Mouse (Mus musculus): ENCODE measurements around the gene Upf3a. TPM values are rescaled to one million over a fixed set of nuclear protein-coding genes. Genes with fewer than 3 reads are reported as not detected.
A peak's percentile ranks its signal among the peaks of the same experiment; 100 is the strongest.
"Not testable (repeated sequence)": the region's sequence is repeated elsewhere in the genome, so short reads cannot be mapped to it uniquely, and the experiment has no call there.

Gene Upf3a
- total RNA-seq (2021) = 10 to 100 TPM; 15.4 to 16.4 TPM

DNA sequence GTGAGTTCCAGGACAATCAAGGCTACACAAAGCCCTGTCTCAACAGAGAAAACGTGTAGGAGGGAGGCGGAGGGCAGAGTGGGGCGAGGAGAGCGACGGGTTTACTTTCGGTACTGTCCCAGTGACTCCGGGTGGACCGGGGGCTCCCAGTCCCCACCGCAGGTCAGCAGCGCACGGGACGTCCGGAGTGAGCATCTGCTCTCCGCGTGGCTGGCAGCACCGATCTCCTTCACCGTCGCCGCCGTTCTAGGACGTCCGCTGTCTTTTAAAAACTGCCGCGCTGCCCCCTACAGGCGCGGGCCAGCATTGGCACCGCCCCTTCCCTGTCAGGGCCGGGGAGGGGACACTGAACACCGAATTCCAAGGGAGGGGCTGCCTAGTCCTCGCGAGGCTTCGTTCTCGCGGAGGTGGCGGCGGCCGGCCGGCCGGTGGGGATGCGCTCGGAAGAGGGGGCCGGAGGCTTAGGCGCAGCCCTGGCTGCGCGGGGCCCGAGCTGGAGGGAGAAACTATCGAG lies at the start of gene Upf3a:
Upf3a (plus strand) TSS at position 366 of the 514 bp plus-strand sequence.
- peak; percentile 94 for DNase-seq

DNA sequence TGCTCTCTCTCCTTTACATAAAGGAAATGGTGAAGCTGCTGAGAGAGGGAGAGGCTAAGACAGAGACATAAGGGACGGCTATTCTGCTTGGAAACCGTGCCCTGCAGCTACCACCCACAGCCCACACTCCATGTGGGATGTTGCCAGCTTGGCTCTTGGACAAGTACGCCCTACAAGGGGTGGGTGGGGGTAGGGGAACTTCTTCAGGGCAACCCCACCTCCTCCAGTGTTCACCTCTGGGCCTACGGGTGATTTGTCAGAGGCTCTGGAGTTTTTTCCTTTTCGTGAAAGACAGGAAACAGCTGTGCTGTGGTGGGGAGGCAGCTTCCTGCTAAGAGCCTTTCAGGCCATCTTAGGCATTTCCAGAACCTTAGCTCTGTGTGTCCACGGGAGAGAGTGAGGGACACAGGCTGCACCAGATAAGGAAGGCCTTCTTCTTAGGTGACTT lies 45.1 kb upstream of the Upf3a start:
- peak; percentile 44 for DNase-seq

DNA sequence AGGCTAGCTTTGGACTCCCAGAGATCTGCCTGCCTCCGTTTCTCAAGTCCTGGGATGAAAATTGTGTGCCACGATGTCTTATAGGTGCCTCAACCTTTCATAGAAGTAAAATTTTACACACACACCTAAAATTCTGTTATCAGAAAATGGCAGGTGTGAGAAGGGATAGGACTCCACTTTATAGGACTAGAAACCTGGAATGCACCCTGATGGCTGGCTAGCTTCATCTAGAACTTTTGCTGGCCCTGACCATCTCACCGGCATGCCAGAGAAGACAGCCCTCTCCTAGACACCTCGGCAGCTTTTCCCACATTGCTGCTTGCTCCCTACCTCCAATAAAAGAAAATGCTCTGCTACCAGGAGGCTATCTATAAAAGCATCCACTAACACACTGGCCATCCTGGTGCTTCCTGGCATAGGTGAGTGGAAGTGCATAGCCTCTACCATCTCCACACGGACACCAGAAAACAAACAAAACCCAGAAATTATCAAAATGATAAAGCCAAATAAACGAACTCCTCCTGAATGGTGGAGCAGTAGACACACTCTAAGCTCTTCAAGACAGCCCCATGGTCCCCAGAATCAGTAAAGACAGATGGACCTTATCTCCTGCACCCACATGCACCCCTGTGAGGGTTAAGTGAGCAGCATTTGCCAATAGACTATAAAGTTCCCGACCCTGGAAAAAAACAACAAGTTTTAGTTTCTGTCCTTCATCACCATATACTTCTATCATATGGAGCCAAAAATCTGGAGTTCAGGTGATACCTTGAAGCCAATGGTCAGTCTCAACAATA lies 44.4 kb upstream of the Upf3a start:
- DNase-seq = no peak

DNA sequence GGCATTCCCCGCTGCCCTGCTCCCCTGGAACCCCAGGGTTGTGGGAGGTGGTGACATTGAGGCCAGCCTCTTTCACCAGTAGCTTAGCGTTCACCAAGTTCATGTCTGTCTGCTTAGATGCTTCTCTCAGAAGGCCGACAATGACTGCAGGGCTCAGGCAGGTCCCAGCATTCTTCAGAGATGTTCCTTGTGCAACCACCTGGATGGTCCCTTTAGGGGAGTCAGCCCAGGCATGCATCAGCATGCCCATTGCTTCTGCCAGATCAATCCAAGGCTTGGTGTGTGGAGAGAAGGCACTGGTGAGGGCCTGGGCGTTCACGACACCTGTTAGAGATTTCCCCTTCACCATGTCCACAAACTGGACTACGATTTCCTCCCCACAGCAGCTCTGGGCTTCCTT lies 39.2 kb upstream of the Upf3a start:
- not testable (repeated sequence) for DNase-seq

DNA sequence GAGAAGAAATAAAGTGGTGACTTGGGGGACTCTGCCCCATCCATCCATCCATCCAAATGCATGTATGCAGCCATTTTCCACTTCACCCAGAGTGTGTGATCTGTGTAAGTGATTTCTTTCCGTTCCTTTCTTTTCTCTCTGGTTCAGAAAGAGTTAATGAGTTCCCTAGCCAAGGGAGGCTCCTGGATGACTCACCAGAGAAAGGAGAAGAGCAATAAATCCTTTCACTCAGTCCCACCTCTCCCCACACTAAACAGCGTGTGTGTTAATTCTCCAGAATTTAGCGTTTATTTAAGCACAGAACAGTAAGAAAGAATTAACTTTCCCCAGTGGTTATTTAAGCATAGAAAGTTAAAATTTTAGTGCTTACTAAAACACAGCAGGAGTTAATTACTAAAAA lies 37.8 kb upstream of the Upf3a start:
- no peak for DNase-seq

DNA sequence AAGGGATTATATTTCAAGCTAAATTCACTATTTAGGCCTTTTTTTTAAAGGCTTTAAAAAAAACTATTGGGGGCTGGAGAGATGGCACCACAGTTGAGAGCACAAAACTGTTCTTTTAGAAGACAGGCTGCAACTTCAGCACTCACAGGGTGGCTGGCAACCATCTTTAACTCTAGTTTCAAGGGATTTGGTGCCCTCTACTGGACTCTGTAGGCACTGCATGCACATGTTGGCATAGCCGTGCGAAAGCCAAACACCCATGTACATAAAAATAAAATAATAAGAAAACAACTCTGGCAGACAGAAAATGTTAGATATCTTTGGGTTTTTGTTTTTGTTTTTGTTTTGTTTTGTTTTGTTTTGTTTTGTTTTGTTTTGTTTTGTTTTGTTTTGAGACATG lies 31.7 kb upstream of the Upf3a start:
- peak; percentile 91 for DNase-seq

DNA sequence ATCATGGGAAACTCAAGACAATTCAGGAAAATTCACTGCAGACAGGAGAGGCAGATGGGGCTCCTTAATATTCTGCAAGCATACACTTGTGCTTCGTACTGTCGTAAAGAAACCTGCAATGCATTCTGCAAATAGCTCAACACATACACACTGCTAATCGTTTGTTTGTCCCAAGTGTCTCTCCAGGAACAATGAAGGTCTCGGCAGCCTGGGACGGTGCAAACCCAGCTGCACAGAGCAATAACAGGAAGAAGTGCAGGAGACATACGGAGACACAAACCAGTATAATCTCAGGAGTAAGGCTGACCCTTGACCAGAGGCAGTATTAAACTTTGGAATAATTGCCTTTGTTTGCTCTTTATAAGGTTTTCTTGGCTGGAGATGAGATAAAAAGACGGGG lies 28.9 kb upstream of the Upf3a start:
- DNase-seq = no peak

DNA sequence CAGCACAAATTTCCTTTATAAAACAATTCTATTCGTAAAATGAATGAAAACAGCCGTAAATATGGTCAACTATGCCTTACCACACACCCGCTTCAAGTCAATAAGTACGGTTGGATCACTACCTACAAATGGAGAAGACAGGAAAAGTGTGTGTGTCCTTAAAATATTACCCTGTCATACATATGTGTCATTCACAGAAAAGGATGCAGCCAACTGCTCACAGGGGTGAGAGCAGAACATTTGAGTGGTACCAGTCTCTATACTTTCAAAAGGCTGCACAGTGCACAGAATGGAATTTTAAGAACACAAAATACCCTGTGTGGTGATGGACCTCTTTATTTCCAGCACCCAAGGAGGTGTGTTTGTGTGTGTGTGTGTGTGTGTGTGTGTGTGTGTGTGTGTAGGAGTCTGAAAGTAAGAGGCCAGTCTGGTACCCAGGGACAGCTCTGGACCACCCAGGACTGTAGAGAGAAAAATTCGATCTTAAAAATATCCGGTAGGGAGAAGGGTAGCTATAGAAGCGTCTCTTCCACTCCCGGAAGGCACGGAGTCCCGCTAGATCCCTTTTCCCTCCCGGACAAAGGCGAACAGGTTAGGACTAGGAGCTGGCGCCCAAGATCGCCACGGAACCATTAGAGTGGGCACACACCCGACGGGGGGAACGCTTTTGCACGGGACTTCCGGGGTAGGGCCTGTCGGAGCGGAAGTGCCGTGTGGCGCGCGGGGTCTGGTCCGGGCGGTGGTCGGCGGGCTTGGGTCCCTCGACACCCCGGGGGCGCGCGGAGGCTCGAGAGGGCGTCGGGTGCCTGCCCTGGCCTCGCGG lies 28.2 kb upstream of the Upf3a start, which contains the start of gene Cdc16:
Cdc16 (plus strand) TSS at position 695 of the 823 bp plus-strand sequence.
- DNase-seq = peak; percentile 95

DNA sequence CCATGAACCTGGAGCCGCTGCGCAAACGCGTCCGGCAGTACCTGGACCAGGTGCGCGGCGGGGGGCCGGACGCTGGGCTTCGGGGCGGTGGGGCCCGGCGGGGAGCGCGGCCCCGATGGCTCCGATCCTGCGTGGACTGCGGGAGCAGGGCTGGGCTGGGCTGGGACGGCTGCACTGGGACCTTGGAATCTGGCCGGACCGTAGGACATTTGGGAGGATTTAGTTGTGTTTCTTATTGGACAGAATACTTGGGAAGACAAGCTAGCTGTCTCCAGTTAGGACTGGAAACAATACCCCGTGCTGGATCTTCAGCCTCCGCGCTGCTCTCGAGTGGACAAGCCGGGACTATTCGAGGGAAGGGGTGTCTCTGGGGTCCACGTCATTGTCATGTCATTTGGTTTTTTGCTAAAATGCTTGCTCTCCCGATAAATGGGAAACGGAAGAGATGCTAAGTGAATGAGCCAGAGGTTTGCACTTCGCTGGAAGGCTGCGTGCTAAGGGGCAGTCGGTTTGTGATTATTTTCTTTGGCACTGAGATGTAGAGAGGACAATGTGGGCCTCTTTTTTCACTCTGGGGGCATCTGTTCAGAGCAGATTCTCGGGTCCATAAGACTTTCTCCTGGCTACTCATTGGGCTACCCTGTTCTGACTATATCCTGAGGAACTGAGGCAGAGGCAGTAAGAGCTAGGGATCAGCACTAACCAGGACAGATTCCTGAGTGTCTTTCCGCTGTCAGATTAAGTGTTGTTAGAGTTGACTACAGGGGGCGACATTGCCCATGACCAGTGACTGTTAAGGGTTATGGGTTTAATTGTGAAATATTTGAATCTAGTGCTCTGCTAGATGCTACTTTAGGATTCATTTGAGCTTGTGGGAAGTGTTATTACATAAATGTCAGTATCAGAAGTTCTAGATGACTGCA lies 27.3 kb upstream of the Upf3a start:
- DNase-seq = peak; percentile 56

DNA sequence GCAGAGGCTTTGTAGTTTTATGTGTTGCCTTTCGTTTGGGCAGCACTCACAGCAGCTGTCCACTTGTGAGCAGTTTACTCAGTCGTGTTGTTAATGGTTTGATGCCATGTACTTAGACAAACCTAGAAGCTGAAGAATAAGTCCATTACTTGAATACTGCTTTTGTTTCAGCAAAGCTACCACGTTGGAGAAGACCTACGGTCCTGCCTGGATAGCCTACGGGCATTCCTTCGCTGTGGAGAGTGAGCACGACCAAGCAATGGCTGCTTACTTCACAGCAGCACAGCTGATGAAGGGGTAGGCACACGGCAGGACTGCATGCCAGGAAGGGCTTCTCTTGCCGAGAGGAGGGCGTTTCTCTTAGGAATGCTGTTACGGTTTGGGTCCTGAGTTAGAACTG lies 16.2 kb upstream of the Upf3a start:
- DNase-seq = no peak

DNA sequence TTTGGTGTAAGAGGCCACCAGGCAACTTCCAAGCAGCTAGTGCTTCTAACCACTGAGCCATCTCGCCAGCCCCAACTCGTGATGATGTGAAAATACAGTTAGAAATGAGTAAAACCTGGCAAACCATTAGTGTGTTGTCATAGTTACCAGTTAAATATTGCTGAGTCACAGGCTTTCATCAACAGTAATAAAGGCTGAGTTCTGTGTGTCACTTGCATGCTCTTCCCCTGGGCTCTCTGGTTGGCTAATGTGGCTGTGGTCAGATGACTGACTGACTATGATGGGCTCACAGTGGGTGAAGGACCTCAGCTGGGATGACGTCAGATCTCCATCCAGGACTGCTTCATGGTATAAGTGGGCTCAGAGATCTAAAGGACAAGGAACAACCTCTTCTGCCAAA lies 4.9 kb upstream of the Upf3a start:
- no peak for DNase-seq

DNA sequence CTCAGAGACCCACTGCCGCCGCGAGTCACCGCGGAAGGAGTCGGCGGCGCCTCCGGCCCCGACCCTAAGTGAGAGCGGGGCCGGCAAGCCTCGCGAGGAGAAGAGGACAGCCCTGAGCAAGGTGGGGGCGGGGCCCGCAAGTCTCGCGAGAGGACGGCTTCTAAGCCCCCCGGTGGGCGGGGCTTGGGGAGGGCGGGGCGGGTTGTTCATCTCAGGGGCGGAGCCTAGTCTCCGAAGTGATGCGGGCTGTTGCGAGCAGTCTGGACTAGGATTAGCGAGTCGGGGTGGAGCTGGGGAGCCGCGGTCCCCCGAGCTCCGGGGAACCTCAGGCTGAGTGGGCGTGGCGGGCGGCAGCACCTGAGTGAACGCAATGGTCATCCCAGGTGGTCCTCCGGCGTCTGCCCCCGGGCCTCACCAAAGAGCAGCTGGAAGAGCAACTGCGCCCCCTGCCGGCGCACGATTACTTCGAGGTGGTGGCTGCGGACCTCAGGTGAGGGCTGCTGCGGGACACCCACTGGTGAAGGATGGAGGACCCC lies 417 bp downstream of the Upf3a start:
- DNase-seq = peak; percentile 99

DNA sequence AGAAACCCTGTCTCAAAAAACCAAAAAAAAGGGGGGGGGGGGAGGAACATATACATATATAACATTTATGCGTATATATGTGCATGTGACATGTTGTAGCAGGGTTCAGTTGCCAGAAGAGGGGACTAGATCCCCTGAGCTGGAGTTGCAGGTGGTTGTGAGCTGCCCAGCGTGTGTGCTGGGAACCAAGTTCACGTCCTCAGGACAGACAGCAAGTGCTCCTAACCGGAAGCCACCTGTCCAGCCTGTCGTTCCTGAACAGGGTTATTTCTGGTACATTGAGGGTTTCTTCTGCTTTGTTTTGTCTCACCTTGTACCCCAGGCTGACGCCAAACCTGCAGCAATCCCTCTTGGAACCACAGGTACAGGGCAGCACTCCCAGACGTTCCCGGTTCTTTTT lies 4.2 kb downstream of the Upf3a start:
- no peak for DNase-seq

DNA sequence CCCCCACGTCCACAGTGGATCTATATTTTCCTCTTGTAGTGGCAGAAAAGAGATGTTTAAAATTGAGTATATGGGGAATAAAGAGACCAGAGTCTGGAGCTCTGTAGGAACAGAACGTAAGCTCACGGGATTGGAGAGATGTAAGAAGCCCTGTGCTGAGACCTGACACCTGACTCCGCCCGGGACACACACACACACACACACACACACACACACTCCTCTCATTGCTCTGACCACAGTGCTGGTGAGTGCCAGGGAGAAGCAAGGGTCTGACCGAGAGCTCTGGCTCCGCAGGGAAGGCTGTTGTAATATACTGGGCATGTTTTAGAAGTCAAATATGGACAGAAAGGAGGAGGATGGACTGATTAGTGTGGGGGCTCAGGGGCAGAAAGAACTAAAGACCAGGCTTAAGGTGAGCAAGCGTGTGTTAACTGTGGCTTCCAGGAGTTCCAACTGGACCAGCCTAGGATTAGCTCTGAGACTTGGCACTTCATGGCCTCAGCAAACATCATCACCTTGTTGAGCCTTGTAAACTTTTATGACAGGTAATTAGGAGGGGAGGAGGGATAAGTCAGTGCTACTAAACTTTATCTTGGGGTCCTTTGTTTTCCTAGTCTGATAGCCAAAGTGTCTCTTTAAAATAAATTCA lies 7.8 kb downstream of the Upf3a start:
- DNase-seq = no peak

DNA sequence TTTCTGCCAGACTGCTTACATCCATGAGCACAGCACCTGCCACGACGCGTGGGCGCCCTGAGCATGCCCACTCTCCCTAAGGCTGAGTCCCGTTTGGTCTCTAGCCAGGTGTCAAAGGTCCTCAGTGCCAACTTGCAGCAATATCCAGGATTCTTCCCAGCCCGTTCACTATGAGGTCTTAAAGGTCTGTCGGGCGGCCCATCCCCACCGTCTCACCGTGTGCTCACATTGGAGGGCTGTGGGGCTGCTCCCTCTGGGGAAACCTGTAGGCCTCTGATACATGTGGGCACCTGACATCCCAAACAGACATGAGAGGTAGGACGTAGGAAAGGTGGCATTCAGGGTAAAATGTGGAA lies 8.3 kb downstream of the Upf3a start:
- no peak for DNase-seq

DNA sequence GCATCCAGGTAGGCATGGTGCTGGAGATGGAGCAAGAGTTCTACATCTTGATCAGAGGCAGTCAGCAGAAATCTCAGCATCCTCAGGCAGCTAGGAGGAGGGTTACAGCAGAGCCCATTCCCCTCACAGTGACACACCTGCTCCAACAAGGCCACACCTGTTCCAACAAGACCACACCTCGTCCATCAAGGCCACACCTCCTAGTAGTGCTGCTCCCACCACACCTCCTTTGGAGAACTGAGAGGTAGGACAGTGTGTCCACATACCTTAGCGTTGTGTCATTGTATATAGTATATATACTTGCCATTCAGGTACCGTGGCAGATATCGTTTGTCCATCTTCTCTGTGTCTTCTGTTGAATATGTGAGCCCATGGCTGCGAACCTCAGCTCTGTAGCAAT lies 12.3 kb downstream of the Upf3a start:
- DNase-seq = no peak

DNA sequence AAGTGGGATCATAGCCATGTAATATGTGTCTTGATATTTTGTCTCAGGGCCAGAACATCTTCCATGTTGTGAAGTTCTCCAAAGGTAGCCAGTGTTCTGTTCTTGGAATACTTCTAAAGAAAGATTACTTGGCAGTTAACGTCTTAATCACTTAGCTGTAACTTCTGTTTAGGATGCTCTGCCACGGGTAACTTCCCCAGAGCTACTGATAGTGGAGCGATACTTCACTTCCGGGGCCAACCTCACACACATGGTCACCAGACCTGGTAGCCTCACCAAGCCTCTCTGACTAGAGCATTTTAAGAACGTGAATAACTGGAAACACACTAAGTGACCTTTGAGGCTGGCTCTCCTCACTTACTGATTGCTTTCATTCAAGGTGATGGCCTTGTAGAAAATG lies 14.2 kb downstream of the Upf3a start:
- DNase-seq = no peak

DNA sequence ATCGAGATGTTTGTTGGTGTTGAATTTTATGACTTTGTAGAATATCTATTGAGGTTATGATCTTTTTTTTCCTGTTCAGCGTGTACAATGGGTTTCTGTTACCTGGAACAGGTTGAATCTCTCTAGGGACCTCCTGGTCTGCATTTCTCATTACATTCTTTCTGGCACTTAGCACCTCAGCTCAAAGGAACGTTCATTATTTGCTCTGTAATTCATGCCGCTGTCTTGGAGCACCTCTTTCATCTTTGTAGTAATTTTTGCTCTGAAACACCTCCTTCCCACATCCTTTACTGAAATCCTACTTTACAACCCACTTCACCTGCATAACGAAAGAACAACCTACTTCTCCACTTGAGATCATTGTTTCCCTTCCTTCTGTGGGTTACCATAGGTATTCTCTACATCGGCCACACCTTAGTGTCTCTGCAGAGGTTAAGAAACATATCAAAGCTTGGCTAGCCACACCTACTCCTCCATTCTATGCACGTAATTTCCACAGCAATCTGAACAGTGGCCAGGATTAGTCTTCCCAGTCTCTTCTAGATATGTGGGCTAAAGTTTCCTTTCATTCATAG lies 43.3 kb downstream of the Upf3a start:
- DNase-seq = no peak

DNA sequence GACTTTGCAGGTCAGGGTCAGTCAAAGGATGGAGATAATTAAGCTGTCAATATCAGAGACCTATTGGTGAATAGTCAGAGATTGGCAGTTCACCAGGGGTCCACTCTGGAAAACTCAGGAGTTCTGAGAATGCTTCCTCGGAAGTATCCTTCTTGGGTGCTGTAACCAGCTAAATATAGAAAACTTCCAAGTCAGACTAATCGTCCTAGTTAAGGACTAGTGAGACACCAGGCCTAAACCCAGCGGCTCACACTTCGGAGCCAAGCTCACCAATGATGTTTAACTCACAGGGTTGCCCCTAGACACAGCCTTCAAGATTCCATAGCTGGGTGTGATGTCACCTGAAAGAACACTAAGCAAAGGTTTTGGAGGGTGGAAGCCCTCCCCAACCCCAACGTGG lies 52.9 kb downstream of the Upf3a start, which contains the start of gene AF366264:
AF366264 (minus strand) TSS at position 101 of the 400 bp plus-strand sequence.
- DNase-seq = not testable (repeated sequence)

DNA sequence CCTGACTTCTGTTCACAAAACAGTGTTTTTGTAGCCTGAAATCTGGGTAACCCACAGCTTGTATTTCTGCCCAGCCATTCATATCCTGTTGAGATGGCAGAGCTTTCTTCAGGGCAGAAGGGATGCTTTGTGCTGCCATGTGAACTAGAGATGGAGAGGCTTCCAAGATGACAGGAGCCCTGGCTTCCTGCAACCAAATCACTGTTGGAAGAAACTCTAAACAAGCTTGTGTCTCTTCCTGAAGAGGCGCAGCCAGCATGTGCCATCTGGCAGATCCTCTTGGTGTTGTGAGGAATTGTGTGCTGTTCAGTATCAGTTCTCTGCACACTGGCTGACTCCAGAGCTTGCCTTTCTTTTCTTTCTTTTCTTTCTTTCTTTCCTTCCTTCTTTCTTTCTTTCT lies 57.9 kb downstream of the Upf3a start:
- DNase-seq = not testable (repeated sequence)

Data from heart, postnatal 4 days (tissue).